Mouse (Mus musculus) G1E (cell line): ENCODE measurements at regions not wholly inside any gene's neighbourhood (a gene's known extent, or its start where the extent isn't known, plus 50 kb on each side); places are given as distances from the start of the nearest gene placed in this dataset.

ENCODE experiments used
- CTCF ChIP-seq: IDR thresholded peaks from 2 replicates; pipeline ENCODE4 v1.5.1; 2012; ENCODE audit warnings: low read depth, low read length, inconsistent platforms, mixed read lengths
- GATA1 ChIP-seq: IDR thresholded peaks from 2 replicates; pipeline ENCODE4 v1.6.1; 2012; ENCODE audit warnings: borderline replicate concordance, low read length, inconsistent platforms, mixed read lengths
- POLR2AphosphoS5 ChIP-seq: IDR thresholded peaks from 2 replicates; pipeline ENCODE4 v1.6.1; 2012; ENCODE audit warnings: low read depth, low read length, inconsistent platforms; ENCODE audit not compliant: insufficient replicate concordance
- TAL1 ChIP-seq: conservative IDR thresholded peaks from 2 replicates; pipeline ENCODE4 v1.6.1; 2012; ENCODE audit warnings: low read depth, low read length, inconsistent platforms, mixed read lengths

- TF ChIP-seq CTCF, result no peak
- TF ChIP-seq GATA1, result no peak
- TF ChIP-seq TAL1, result no peak
- TF ChIP-seq POLR2AphosphoS5, result no peak
Measured at GRCm38 (mm10) chr14:37276728-37277695, 141.9 kb upstream of the Ghitm start.
